Mouse (Mus musculus): ENCODE measurements around the gene Olfr718-ps1. TPM values are rescaled to one million over a fixed set of nuclear protein-coding genes. Genes with fewer than 3 reads are reported as not detected.

Olfr718-ps1 gene
- polyA plus RNA-seq, 1 experiment, result not detected

DNA sequence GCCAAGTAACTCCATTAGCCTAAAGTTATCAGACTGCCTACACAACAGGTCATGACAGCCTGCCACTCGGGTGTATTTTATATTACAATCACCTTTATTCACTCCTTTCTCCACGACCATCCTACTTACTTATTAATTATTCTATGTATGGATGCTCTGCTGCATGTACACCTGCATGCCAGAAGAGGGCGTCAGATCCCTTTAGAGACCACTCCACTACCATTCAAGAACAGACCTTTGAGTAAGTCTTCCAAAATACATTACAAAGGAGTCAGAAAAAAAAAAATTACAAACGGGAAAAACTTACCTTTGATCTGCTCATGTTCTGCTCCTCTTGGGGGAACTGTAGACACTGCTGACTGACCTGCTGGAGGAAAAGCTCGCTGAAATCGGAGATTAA, 31.8 kb upstream of the Olfr718-ps1 start:
- TF ChIP-seq POLR2A (IDR thresholded peaks at IDR 0.05; ENCODE audit: low read depth, low read length) (no peak), CTCF (conservative IDR thresholded peaks at IDR 0.05; ENCODE audit: insufficient read depth, insufficient read length, low read depth, low read length) (peak; percentile 32; the same call in 1 of the 2 replicates)
- Histone ChIP-seq H3K36me3 (ENCODE audit: control insufficient read depth, insufficient read depth, low read length) (peaks cover 7% of the 10 kb centered on the region), H3K4me3 (ENCODE audit: insufficient read depth, low read depth, low read length) (no peak overlapping the region), H3K27me3 (replicated peaks; ENCODE audit: control insufficient read depth, insufficient read depth, low read length) (no peaks in the 10 kb centered on the region), H3K4me1 (ENCODE audit: control insufficient read depth, insufficient read depth, low read length) (no peaks in the 10 kb centered on the region), H3K27ac (ENCODE audit: insufficient read depth, low read depth, low read length) (no peak overlapping the region)
- peak; percentile 17 for DNase-seq
- 26% methylated on average over 6 of the region's 6 CpGs for WGBS

DNA sequence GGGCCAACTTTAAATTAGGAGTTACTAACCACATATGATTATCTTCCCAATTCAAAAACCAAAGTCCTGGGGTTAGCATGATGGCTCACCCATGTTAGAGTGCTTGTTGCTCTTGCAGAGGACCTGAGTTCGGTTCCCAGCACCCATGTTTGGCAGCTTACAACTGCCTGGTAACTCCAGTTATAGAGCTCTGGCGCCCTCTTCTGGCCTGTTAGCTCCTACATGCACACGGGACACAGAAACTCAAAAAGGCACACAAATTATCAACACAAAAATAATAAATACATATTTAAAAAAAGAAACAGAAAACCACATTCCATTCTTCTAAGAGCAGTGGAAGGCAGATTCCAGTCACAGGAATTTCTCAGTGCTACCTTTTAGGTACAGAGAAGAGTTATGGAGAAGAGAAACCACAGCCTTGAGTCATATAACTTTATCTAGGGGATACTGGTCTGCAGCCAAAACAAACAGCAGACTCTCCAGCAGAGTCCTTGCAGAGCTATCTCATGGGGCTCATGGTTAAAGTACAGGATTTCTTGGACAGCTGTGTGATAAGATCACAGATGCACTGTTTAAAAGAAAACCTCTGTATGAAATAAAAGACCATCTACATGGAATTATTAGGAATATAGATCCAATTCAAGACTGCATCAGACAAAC, 30.3 kb upstream of the Olfr718-ps1 start:
- Histone ChIP-seq H3K4me1 (ENCODE audit: control insufficient read depth, insufficient read depth, low read length) (no peaks in the 10 kb centered on the region), H3K4me3 (ENCODE audit: insufficient read depth, low read depth, low read length) (no peak overlapping the region), H3K36me3 (ENCODE audit: control insufficient read depth, insufficient read depth, low read length) (peaks cover 18% of the 10 kb centered on the region), H3K27ac (ENCODE audit: insufficient read depth, low read depth, low read length) (no peak overlapping the region), H3K27me3 (replicated peaks; ENCODE audit: control insufficient read depth, insufficient read depth, low read length) (no peaks in the 10 kb centered on the region)
- DNase-seq, result no peak
- 94% methylated on average over 3 of the region's 3 CpGs for WGBS
- no peak for TF ChIP-seq POLR2A (IDR thresholded peaks at IDR 0.05; ENCODE audit: low read depth, low read length)
- no peak for TF ChIP-seq CTCF (conservative IDR thresholded peaks at IDR 0.05; ENCODE audit: insufficient read depth, insufficient read length, low read depth, low read length)

GRCm38 (mm10) chr5:143175970-143176369, 28.6 kb upstream of the Olfr718-ps1 start:
- Histone ChIP-seq H3K36me3 (ENCODE audit: control insufficient read depth, insufficient read depth, low read length) (peaks cover 18% of the 10 kb centered on the region), H3K4me3 (ENCODE audit: insufficient read depth, low read depth, low read length) (no peak overlapping the region), H3K4me1 (ENCODE audit: control insufficient read depth, insufficient read depth, low read length) (no peaks in the 10 kb centered on the region), H3K27me3 (replicated peaks; ENCODE audit: control insufficient read depth, insufficient read depth, low read length) (no peaks in the 10 kb centered on the region), H3K27ac (ENCODE audit: insufficient read depth, low read depth, low read length) (no peak overlapping the region)
- TF ChIP-seq CTCF (conservative IDR thresholded peaks at IDR 0.05; ENCODE audit: insufficient read depth, insufficient read length, low read depth, low read length), result no peak
- TF ChIP-seq POLR2A (IDR thresholded peaks at IDR 0.05; ENCODE audit: low read depth, low read length), result no peak
- WGBS, result 92% methylated on average over 4 of the region's 4 CpGs
- DNase-seq, result no peak

DNA sequence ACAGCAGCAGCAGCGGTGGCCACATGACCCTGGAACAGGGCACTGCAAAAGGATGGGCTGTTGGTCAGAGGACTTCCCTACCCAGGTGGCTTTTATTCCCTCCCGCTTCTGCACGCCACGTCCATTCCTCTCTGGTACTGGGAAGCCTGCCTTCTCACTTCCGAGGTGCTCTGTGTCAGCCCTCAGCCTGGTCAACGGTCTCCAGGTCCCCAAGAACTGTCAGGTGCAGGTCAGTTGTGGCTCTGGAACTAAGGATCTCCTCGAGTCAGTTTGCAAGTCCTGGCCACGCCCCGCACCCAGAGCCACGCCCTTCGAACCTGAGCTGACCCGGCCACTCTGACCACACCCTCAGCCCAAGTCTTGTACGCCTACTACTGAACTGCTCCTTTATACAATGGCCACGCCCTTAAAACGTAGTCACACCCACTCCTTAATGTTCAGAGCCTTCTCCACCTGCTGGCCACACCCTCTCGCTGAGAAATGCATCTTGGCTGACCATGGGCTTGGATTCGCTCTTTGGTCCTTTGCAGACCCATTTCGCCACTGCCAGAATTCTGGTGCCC, 18.2 kb upstream of the Olfr718-ps1 start:
- peak; percentile 58 for DNase-seq
- H3K36me3 ChIP-seq (ENCODE audit: control insufficient read depth, insufficient read depth, low read length), result no peaks in the 10 kb centered on the region
- no peak overlapping the region for H3K4me3 ChIP-seq (ENCODE audit: insufficient read depth, low read depth, low read length)
- no peak overlapping the region for H3K27ac ChIP-seq (ENCODE audit: insufficient read depth, low read depth, low read length)
- no peaks in the 10 kb centered on the region for H3K4me1 ChIP-seq (ENCODE audit: control insufficient read depth, insufficient read depth, low read length)
- H3K27me3 ChIP-seq (replicated peaks; ENCODE audit: control insufficient read depth, insufficient read depth, low read length), result no peaks in the 10 kb centered on the region
- 14% methylated on average over 18 of the region's 18 CpGs for WGBS
- TF ChIP-seq POLR2A (IDR thresholded peaks at IDR 0.05; ENCODE audit: low read depth, low read length), result no peak
- no peak for TF ChIP-seq CTCF (conservative IDR thresholded peaks at IDR 0.05; ENCODE audit: insufficient read depth, insufficient read length, low read depth, low read length)

GRCm38 (mm10) chr5:143155534-143155933, 8.2 kb upstream of the Olfr718-ps1 start:
- DNase-seq, result no peak
- no peak for TF ChIP-seq CTCF (conservative IDR thresholded peaks at IDR 0.05; ENCODE audit: insufficient read depth, insufficient read length, low read depth, low read length)
- no peak for TF ChIP-seq POLR2A (IDR thresholded peaks at IDR 0.05; ENCODE audit: low read depth, low read length)
- WGBS, result 93% methylated on average over 3 of the region's 3 CpGs
- Histone ChIP-seq H3K4me1 (ENCODE audit: control insufficient read depth, insufficient read depth, low read length) (no peaks in the 10 kb centered on the region), H3K36me3 (ENCODE audit: control insufficient read depth, insufficient read depth, low read length) (no peaks in the 10 kb centered on the region), H3K27ac (ENCODE audit: insufficient read depth, low read depth, low read length) (no peak overlapping the region), H3K27me3 (replicated peaks; ENCODE audit: control insufficient read depth, insufficient read depth, low read length) (0 out of 2 replicates have a peak, but pooled peaks cover 2% of the 10 kb centered on the region), H3K4me3 (ENCODE audit: insufficient read depth, low read depth, low read length) (no peak overlapping the region)

DNA sequence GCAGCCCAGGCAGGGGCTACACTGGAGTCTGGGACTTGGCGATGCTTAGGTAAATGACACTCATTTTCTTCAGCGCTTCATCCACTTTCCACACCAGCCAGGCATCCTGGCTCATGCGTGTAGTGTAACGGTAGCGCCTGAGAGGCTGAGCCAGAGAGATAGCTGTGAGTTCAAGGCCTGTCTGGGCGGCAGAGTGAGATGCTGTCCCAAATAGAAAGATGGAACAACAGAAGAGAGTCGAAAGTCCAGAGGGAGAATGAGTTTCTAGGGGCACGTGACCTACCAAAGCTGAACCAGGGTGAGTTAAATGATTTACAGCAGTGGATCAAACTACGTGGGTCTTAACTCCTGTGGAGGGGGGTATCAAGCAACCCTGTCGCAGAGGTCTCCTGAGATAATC, 6.4 kb upstream of the Olfr718-ps1 start:
- H3K27me3 ChIP-seq (replicated peaks; ENCODE audit: control insufficient read depth, insufficient read depth, low read length), result 0 out of 2 replicates have a peak, but pooled peaks cover 2% of the 10 kb centered on the region
- peak; percentile 78 for DNase-seq
- H3K4me3 ChIP-seq (ENCODE audit: insufficient read depth, low read depth, low read length), result no peak overlapping the region
- H3K4me1 ChIP-seq (ENCODE audit: control insufficient read depth, insufficient read depth, low read length), result no peaks in the 10 kb centered on the region
- no peaks in the 10 kb centered on the region for H3K36me3 ChIP-seq (ENCODE audit: control insufficient read depth, insufficient read depth, low read length)
- TF ChIP-seq CTCF (conservative IDR thresholded peaks at IDR 0.05; ENCODE audit: insufficient read depth, insufficient read length, low read depth, low read length) (no peak), POLR2A (IDR thresholded peaks at IDR 0.05; ENCODE audit: low read depth, low read length) (no peak)
- peak overlapping the region; percentile 5 for H3K27ac ChIP-seq (ENCODE audit: insufficient read depth, low read depth, low read length)
- 67% methylated on average over 10 of the region's 10 CpGs for WGBS

DNA sequence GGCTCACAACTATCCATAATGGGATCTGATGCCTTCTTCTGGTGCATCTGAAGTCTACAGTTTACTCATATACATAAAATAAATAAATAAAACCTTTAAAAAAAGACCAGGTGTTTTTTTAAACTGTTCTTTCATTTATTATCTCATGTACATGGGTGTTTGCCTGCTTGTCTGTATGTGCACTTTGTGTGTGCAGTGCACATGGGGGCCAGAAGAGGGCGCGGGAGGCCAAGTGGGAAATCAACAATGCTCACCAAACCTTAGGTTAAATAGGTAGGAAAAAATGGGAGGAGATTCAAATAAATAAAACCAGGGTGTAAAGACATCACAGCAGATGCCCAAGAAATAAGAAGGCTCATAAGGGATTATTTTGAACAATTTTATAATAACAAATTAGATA, 2.7 kb upstream of the Olfr718-ps1 start:
- H3K36me3 ChIP-seq (ENCODE audit: control insufficient read depth, insufficient read depth, low read length), result no peaks in the 10 kb centered on the region
- TF ChIP-seq CTCF (conservative IDR thresholded peaks at IDR 0.05; ENCODE audit: insufficient read depth, insufficient read length, low read depth, low read length) (no peak), POLR2A (IDR thresholded peaks at IDR 0.05; ENCODE audit: low read depth, low read length) (no peak)
- DNase-seq, result no peak
- no peak overlapping the region for H3K27ac ChIP-seq (ENCODE audit: insufficient read depth, low read depth, low read length)
- H3K4me3 ChIP-seq (ENCODE audit: insufficient read depth, low read depth, low read length), result no peak overlapping the region
- H3K27me3 ChIP-seq (replicated peaks; ENCODE audit: control insufficient read depth, insufficient read depth, low read length), result no peaks in the 10 kb centered on the region
- WGBS, result 85% methylated on average over 2 of the region's 2 CpGs
- no peaks in the 10 kb centered on the region for H3K4me1 ChIP-seq (ENCODE audit: control insufficient read depth, insufficient read depth, low read length)

Measured in kidney, adult 2 months (tissue).